In genomic region chr9:107993013-107993412, GRCm38 (mm10) we compare ENCODE assay signal across 21 mouse cellular contexts. TPM values are rescaled to one million over a fixed set of nuclear protein-coding genes. Genes with fewer than 3 reads are reported as not detected.
"Had no signal": no experiment of that assay in that cellular context is flagged by ENCODE, and none has a peak within 500 bp of the region (broad histone marks: within the 10 kb centered on the region; RNA-seq: fewer than 3 reads in every experiment).

No protein-coding gene starts in this region.

- H3K4me1 ChIP-seq: kidney, embryonic 15.5 days; midbrain, embryonic 10.5 days; midbrain, embryonic 13.5 days; neural tube, embryonic 13.5 days; stomach, embryonic 15.5 days had no signal

- H3K36me3 ChIP-seq: kidney, embryonic 15.5 days; limb, embryonic 15.5 days; midbrain, embryonic 10.5 days; midbrain, embryonic 13.5 days; neural tube, embryonic 13.5 days; stomach, embryonic 15.5 days had no signal

- H3K4me3 ChIP-seq: kidney, embryonic 15.5 days; limb, embryonic 15.5 days; megakaryocyte, embryonic 14.5 days; midbrain, embryonic 10.5 days; midbrain, embryonic 13.5 days; myocyte; neural tube, embryonic 13.5 days; stomach, embryonic 15.5 days had no signal

- H3K27me3 ChIP-seq: kidney, embryonic 15.5 days; limb, embryonic 15.5 days; megakaryocyte, embryonic 14.5 days; midbrain, embryonic 13.5 days; neural tube, embryonic 13.5 days; stomach, embryonic 15.5 days had no signal

- DNase-seq: kidney, adult 8-10 months; kidney, postnatal 10 days; kidney, postnatal 36 days; liver, postnatal 0 days; lung, embryonic 14.5 days; retina, postnatal 1 day; right cerebral cortex, postnatal 25 days; spleen, adult 18-20 months had no signal

- H3K27ac ChIP-seq: kidney, embryonic 15.5 days; limb, embryonic 15.5 days; liver, embryonic 14.5 days; midbrain, embryonic 10.5 days; midbrain, embryonic 13.5 days; neural tube, embryonic 13.5 days; stomach, embryonic 15.5 days had no signal

RNA-seq across cellular contexts. Expression of gene Cdhr4, which starts 0.7 kb away (rescaled TPM):
- total RNA-seq: monocyte, adult 5-6 weeks; neutrophil, adult 5-6 weeks had no signal
- polyA plus RNA-seq: myocyte had no signal

RNA-seq across cellular contexts. Expression of gene Gm20662, which starts 3.1 kb away (rescaled TPM):
- polyA plus RNA-seq: intestine, postnatal 0 days; liver, postnatal 0 days; neural tube, embryonic 13.5 days had no signal

RNA-seq across cellular contexts. Expression of gene Gm20661, which starts 10.2 kb away (rescaled TPM):
- total RNA-seq: left cerebral cortex, postnatal 25 days; monocyte, adult 5-6 weeks; neutrophil, adult 5-6 weeks had no signal
- polyA plus RNA-seq: myocyte had no signal
